Comparison of ENCODE assay signal across 23 mouse cellular contexts in the genomic region with DNA sequence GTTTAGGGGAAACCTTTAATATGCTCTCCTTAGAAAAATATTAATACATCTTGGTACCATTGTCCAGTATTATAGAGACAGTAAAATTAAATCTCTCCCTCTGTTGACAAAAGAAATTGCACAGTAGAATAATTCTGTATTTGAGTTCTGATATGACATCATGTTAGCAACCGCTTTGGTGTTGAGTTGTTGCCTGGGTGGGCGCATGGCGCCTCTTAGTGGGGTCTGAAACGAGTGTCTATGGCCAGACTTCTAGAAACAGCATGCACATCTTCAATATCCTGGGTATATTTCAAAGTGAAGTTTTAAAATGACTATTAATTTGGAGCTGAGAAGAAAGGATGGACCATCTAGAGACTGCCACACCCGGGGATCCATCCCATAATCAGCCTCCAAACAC. TPM values are rescaled to one million over a fixed set of nuclear protein-coding genes. Genes with fewer than 3 reads are reported as not detected.
A peak's percentile ranks its signal among the peaks of the same experiment; 100 is the strongest.
DNase-seq lines count a peak whose midpoint lies in the region; ATAC-seq and TF ChIP-seq lines count a peak whose summit lies in the region.
"Had no signal": no experiment of that assay in that cellular context is flagged by ENCODE, and none has a peak within 500 bp of the region (broad histone marks: within the 10 kb centered on the region; RNA-seq: fewer than 3 reads in every experiment).

No protein-coding gene starts in this region.

- in situ Hi-C loops in CH12.LX (cut with MboI; ENCODE audit: low pct_ligation_motif_present, low pct_unique_long_range_greater_than_20kb, low sequenced_read_pairs), result no loop called here

- dilution Hi-C loops in CH12.LX (cut with MboI; ENCODE audit: extremely low pct_ligation_motif_present, extremely low pct_unique_long_range_greater_than_20kb, low sequenced_read_pairs), result no loop called here

- peaks cover 35% of the 10 kb centered on the region for H3K4me1 ChIP-seq in heart, postnatal 0 days (ENCODE audit: control insufficient read depth, insufficient read depth)
- peaks cover 28% of the 10 kb centered on the region for H3K4me1 ChIP-seq in heart, embryonic 10.5 days
- H3K4me1 ChIP-seq in midbrain, embryonic 14.5 days (ENCODE audit: control insufficient read depth, insufficient read depth, low read length), result no peaks in the 10 kb centered on the region
- no peaks in the 10 kb centered on the region for H3K4me1 ChIP-seq in midbrain, embryonic 13.5 days (replicated peaks)
- peaks cover 2 to 20% of the 10 kb centered on the region in 2 experiments; a peak in 2 of 4 replicates for H3K4me1 ChIP-seq in CH12.LX (ENCODE audit: control insufficient read depth in 1 of 2, insufficient read depth in 2 of 2)

- TF ChIP-seq EP300 in heart, postnatal 0 days (IDR thresholded peaks at IDR 0.05; ENCODE audit: low read depth), result no peak
- no peak for TF ChIP-seq EP300 in CH12.LX (IDR thresholded peaks at IDR 0.05; ENCODE audit: low read length)

- TF ChIP-seq CTCF in heart, postnatal 0 days (IDR thresholded peaks at IDR 0.05; ENCODE audit: low read depth), result no peak
- no peak for TF ChIP-seq CTCF in CH12.LX (conservative IDR thresholded peaks at IDR 0.05 in 1 of 2, IDR thresholded peaks at IDR 0.05 in 1 of 2; ENCODE audit: low read depth in 2 of 2, low read length in 2 of 2)
- TF ChIP-seq CTCF in brain, embryonic 14.5 days (IDR thresholded peaks at IDR 0.05; ENCODE audit: borderline replicate concordance, extremely low read depth, insufficient read depth, insufficient read length), result peak; percentile 27; the same call in 1 of the 2 replicates

- ATAC-seq in heart, postnatal 0 days (ENCODE audit: insufficient read depth, low read depth), result no peak
- ATAC-seq in midbrain, embryonic 14.5 days (ENCODE audit: low FRiP score, low TSS enrichment), result no peak
- ATAC-seq in midbrain, embryonic 13.5 days, result no peak
- ATAC-seq: activated CD4-positive, CD25-positive, alpha-beta regulatory T cell, adult 4 months; CD4-positive, CD25-positive, alpha-beta regulatory T cell, adult 4 months; forebrain, embryonic 13.5 days; intestine, embryonic 15.5 days had no signal

- no peak overlapping the region for H3K4me2 ChIP-seq in heart, postnatal 0 days (ENCODE audit: low read depth, low read length)
- no peak overlapping the region for H3K4me2 ChIP-seq in midbrain, embryonic 14.5 days (ENCODE audit: low read length)
- H3K4me2 ChIP-seq in midbrain, embryonic 13.5 days (replicated peaks), result no peak overlapping the region
- H3K4me2 ChIP-seq in CH12.LX (ENCODE audit: insufficient read depth, low read depth, poor library complexity, severe bottlenecking), result no peak overlapping the region
- H3K4me2 ChIP-seq: forebrain, embryonic 13.5 days; heart, embryonic 11.5 days; hindbrain, embryonic 12.5 days; hindbrain, embryonic 15.5 days; intestine, embryonic 15.5 days had no signal

- no peak for DNase-seq in heart, postnatal 0 days (ENCODE audit: low spot score)
- DNase-seq in heart, embryonic 10.5 days (ENCODE audit: low spot score), result no peak
- peak; percentile 35 for DNase-seq in midbrain, embryonic 14.5 days
- DNase-seq in CH12.LX (ENCODE audit: extremely low read depth), result no peak
- DNase-seq in brain, embryonic 14.5 days (ENCODE audit: low read depth), result peak; percentile 48
- DNase-seq in ovary, adult 18-20 months (ENCODE audit: low spot score), result no peak
- DNase-seq: adrenal gland, adult 8-10 months; adrenal gland, postnatal 25 days; cerebellum, adult 18-20 months; cerebellum, adult 9-10 months; cerebellum, postnatal 14 days; gastrocnemius, postnatal 25 days; heart, adult 18-20 months; heart, postnatal 14 days had no signal

- no peak overlapping the region for H3K9ac ChIP-seq in heart, postnatal 0 days (replicated peaks; ENCODE audit: low read depth, low read length)
- H3K9ac ChIP-seq in midbrain, embryonic 14.5 days (replicated peaks; ENCODE audit: low read length), result no peak overlapping the region
- no peak overlapping the region for H3K9ac ChIP-seq in midbrain, embryonic 13.5 days (replicated peaks)
- no peak overlapping the region for H3K9ac ChIP-seq in CH12.LX (ENCODE audit: insufficient read depth, low read depth)
- H3K9ac ChIP-seq: forebrain, embryonic 13.5 days; hindbrain, embryonic 12.5 days; hindbrain, embryonic 15.5 days; intestine, embryonic 15.5 days had no signal

- H3K4me3 ChIP-seq in heart, postnatal 0 days (ENCODE audit: low read depth, low read length), result no peak overlapping the region
- H3K4me3 ChIP-seq in heart, embryonic 10.5 days, result no peak overlapping the region
- no peak overlapping the region for H3K4me3 ChIP-seq in midbrain, embryonic 14.5 days (replicated peaks; ENCODE audit: low read depth, low read length)
- H3K4me3 ChIP-seq in midbrain, embryonic 13.5 days (replicated peaks), result no peak overlapping the region
- H3K4me3 ChIP-seq in CH12.LX (replicated peaks in 1 of 3; ENCODE audit: low read depth in 2 of 3, low read length in 2 of 3, poor library complexity in 1 of 3), result no peak overlapping the region
- H3K4me3 ChIP-seq: forebrain, embryonic 10.5 days; forebrain, embryonic 13.5 days; hindbrain, embryonic 12.5 days; hindbrain, embryonic 15.5 days; intestine, embryonic 15.5 days had no signal

- H3K9me3 ChIP-seq in heart, postnatal 0 days (replicated peaks; ENCODE audit: control insufficient read depth, low read length), result no peaks in the 10 kb centered on the region
- no peaks in the 10 kb centered on the region for H3K9me3 ChIP-seq in heart, embryonic 10.5 days
- no peaks in the 10 kb centered on the region for H3K9me3 ChIP-seq in midbrain, embryonic 14.5 days (ENCODE audit: control insufficient read depth, low read length)
- H3K9me3 ChIP-seq in midbrain, embryonic 13.5 days, result no peaks in the 10 kb centered on the region
- no peaks in the 10 kb centered on the region for H3K9me3 ChIP-seq in CH12.LX (replicated peaks; ENCODE audit: low read length)
- H3K9me3 ChIP-seq: forebrain, embryonic 10.5 days; forebrain, embryonic 13.5 days; hindbrain, embryonic 12.5 days; hindbrain, embryonic 15.5 days; intestine, embryonic 15.5 days had no signal

- no peaks in the 10 kb centered on the region for H3K79me2 ChIP-seq in CH12.LX (replicated peaks; ENCODE audit: control insufficient read depth, extremely low read depth, insufficient read depth, poor library complexity, severe bottlenecking)

- H3K27ac ChIP-seq in heart, postnatal 0 days (ENCODE audit: low read depth), result peak overlapping the region; percentile 94
- H3K27ac ChIP-seq in heart, embryonic 10.5 days, result no peak overlapping the region
- no peak overlapping the region for H3K27ac ChIP-seq in midbrain, embryonic 14.5 days (replicated peaks; ENCODE audit: low read depth, low read length)
- no peak overlapping the region for H3K27ac ChIP-seq in midbrain, embryonic 13.5 days
- H3K27ac ChIP-seq in CH12.LX (ENCODE audit: insufficient read depth, low read depth), result no peak overlapping the region
- H3K27ac ChIP-seq: forebrain, embryonic 10.5 days; forebrain, embryonic 13.5 days; hindbrain, embryonic 12.5 days; hindbrain, embryonic 15.5 days; intestine, embryonic 15.5 days had no signal

- TF ChIP-seq RAD21 in CH12.LX (IDR thresholded peaks at IDR 0.05; ENCODE audit: low read depth, low read length), result peak; percentile 14

- no peak for TF ChIP-seq POLR2A in CH12.LX (IDR thresholded peaks at IDR 0.05; ENCODE audit: low read depth, low read length)
- no peak for TF ChIP-seq POLR2A in brain, embryonic 14.5 days (IDR thresholded peaks at IDR 0.05; ENCODE audit: borderline replicate concordance, extremely low read depth, insufficient read depth, insufficient read length, poor library complexity, severe bottlenecking)

- no peaks in the 10 kb centered on the region for H3K27me3 ChIP-seq in heart, postnatal 0 days (ENCODE audit: control insufficient read depth, insufficient read depth, low read length)
- no peaks in the 10 kb centered on the region for H3K27me3 ChIP-seq in heart, embryonic 10.5 days (ENCODE audit: insufficient read depth, poor library complexity, severe bottlenecking)
- no peaks in the 10 kb centered on the region for H3K27me3 ChIP-seq in midbrain, embryonic 14.5 days (ENCODE audit: control insufficient read depth, insufficient read depth, low read length)
- H3K27me3 ChIP-seq in midbrain, embryonic 13.5 days, result no peaks in the 10 kb centered on the region
- no peaks in the 10 kb centered on the region for H3K27me3 ChIP-seq in CH12.LX (replicated peaks)
- H3K27me3 ChIP-seq: forebrain, embryonic 13.5 days; hindbrain, embryonic 12.5 days; hindbrain, embryonic 15.5 days; intestine, embryonic 15.5 days had no signal

- WGBS in heart, postnatal 0 days, result 81% methylated on average over 5 of the region's 5 CpGs
- 84% methylated on average over 5 of the region's 5 CpGs for WGBS in heart, embryonic 10.5 days
- 91% methylated on average over 5 of the region's 5 CpGs for WGBS in midbrain, embryonic 14.5 days
- WGBS in midbrain, embryonic 13.5 days, result 91% methylated on average over 5 of the region's 5 CpGs

- H3K36me3 ChIP-seq in heart, postnatal 0 days (replicated peaks; ENCODE audit: control insufficient read depth, insufficient read depth, low read length), result peaks cover 45% of the 10 kb centered on the region
- peaks cover 49% of the 10 kb centered on the region for H3K36me3 ChIP-seq in heart, embryonic 10.5 days
- peaks cover 77% of the 10 kb centered on the region for H3K36me3 ChIP-seq in midbrain, embryonic 14.5 days (ENCODE audit: control insufficient read depth, insufficient read depth, low read length)
- H3K36me3 ChIP-seq in midbrain, embryonic 13.5 days, result peaks cover 75% of the 10 kb centered on the region
- H3K36me3 ChIP-seq in CH12.LX (replicated peaks in 1 of 2; ENCODE audit: control insufficient read depth in 1 of 2, insufficient read depth in 1 of 2, low read length in 1 of 2), result peaks cover 62 to 91% of the 10 kb centered on the region in 2 experiments

TF ChIP-seq in CH12.LX, 34 proteins besides CTCF, POLR2A, EP300 and RAD21 (continues in another document):
- TF ChIP-seq POLR2AphosphoS2 (IDR thresholded peaks at IDR 0.05; ENCODE audit: low read depth, low read length), result no peak
- TF ChIP-seq USF2 (conservative IDR thresholded peaks at IDR 0.05; ENCODE audit: low read depth, low read length), result no peak
- no peak for TF ChIP-seq JUN (IDR thresholded peaks at IDR 0.05; ENCODE audit: insufficient read depth, low read depth, low read length)
- TF ChIP-seq MAFK (IDR thresholded peaks at IDR 0.05; ENCODE audit: insufficient replicate concordance, low read length), result no peak
- no peak for TF ChIP-seq CHD2 (IDR thresholded peaks at IDR 0.05; ENCODE audit: low read length)
- no peak for TF ChIP-seq SIN3A (IDR thresholded peaks at IDR 0.05; ENCODE audit: low read length)

RNA-seq across cellular contexts. Expression of gene Smarcal1, which starts 19.8 kb away (rescaled TPM):
- total RNA-seq in heart, postnatal 0 days (2014; rRNA removed; ENCODE audit: low replicate concordance), result 31.9 and 36.7 TPM in 2 replicates
- 9.8 and 11.0 TPM in 2 replicates for polyA plus RNA-seq in heart, postnatal 0 days (2015; fragmentation: Nextera tagmentation; extraction: Ambion mirVana)
- polyA plus RNA-seq in heart, embryonic 10.5 days (2016; fragmentation: Nextera tagmentation; extraction: Ambion mirVana), result 19.5 and 20.9 TPM in 2 replicates
- polyA plus RNA-seq in midbrain, embryonic 14.5 days (2014; fragmentation: Nextera tagmentation; extraction: Ambion mirVana), result 25.1 and 35.9 TPM in 2 replicates
- polyA plus RNA-seq in midbrain, embryonic 13.5 days (2015; fragmentation: Nextera tagmentation; extraction: Ambion mirVana), result 25.1 and 29.8 TPM in 2 replicates
- total RNA-seq in CH12.LX (2012; rRNA removed), result 43.1 and 54.2 TPM in 2 replicates
- total RNA-seq in CH12.LX (2014; rRNA removed), result 25.2 and 27.3 TPM in 2 replicates
- polyA plus RNA-seq in CH12.LX (2012; ENCODE audit: insufficient read length, low read depth), result 34.9 and 36.5 TPM in 2 replicates
- 44.9 TPM in 2 replicates for polyA plus RNA-seq in brain, embryonic 14.5 days (2012; rRNA removed)

Comparison
In these comparisons a context has a peak if more than half of its experiments do, and no peak if none do; other contexts are left out.
1. DNase-seq: peak in midbrain, embryonic 14.5 days (single experiment) and brain, embryonic 14.5 days (single experiment); none in heart, postnatal 0 days (single experiment), heart, embryonic 10.5 days (single experiment), CH12.LX (single experiment) and ovary, adult 18-20 months (single experiment).